Mouse (Mus musculus): ENCODE results near the gene Epor.

DNA sequence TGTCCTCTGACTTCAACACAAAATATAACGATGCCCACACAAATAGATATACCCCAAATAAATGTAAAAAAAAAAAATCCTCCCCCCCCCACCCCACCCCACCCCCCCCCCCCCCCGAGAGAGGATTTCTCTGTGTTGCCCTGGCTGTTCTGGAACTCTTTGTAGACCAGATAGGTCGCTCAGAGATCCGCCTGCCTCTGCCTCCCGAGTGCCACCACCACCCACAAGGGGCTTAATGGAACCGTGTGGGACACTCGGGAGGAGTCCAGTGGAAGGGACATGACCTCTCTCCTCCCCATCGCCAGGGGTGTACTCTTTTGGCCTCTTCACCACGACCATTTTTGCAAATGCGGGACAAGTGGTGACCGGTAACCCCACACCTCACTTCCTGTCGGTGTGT, 20.3 kb downstream of the Epor start:
- TF ChIP-seq CTCF (IDR thresholded peaks at IDR 0.05; ENCODE audit: control insufficient read depth, insufficient read depth, low read length) = no peak
- no peak for TF ChIP-seq POLR2A (IDR thresholded peaks at IDR 0.05; ENCODE audit: borderline replicate concordance, control insufficient read depth, low read depth, low read length)
